Mouse (Mus musculus) cortical plate, adult 2 months (tissue): ENCODE results near the gene Cmip.

Experiments
- CTCF ChIP-seq: fragments of 200-500 bp; IDR thresholded peaks from 2 replicates; pipeline ENCODE4 v1.5.1; 2011; ENCODE audit warnings: mild to moderate bottlenecking, control low read depth, low read length; ENCODE audit not compliant: insufficient read depth; ENCODE audit errors: extremely low read depth
- POLR2A ChIP-seq: fragments of 200-500 bp; IDR thresholded peaks from 2 replicates; pipeline ENCODE4 v1.6.1; 2011; ENCODE audit warnings: mild to moderate bottlenecking, low read length, control low read depth; ENCODE audit not compliant: insufficient read depth; ENCODE audit errors: extremely low read depth

- TF ChIP-seq CTCF (no peak), POLR2A (no peak)
These were observed 123.9 kb downstream of the Cmip start for GRCm38 (mm10) chr8:117380796-117381195.
